Mouse (Mus musculus) liver, embryonic 15.5 days (tissue): Measurements from ENCODE around the gene Rel. TPM values are rescaled to one million over a fixed set of nuclear protein-coding genes. Genes with fewer than 3 reads are reported as not detected.

Experiments
- ATAC-seq: fragments of 200-750 bp; cut with Nextera tagmentation; 2 replicates; pipeline ENCODE4 v1.8.0; 2017; ENCODE audit warnings: moderate number of reproducible peaks, mild to moderate bottlenecking, moderate library complexity; ENCODE audit not compliant: insufficient read depth
- H3K27ac ChIP-seq: fragments of 300-500 bp; sonication (generic); replicated peaks from 2 replicates; pipeline ENCODE4 v1.5.1; 2015; ENCODE audit warnings: mild to moderate bottlenecking, inconsistent platforms
- H3K27me3 ChIP-seq: fragments of 300-500 bp; sonication (generic); 2 replicates; pipeline ENCODE4 v1.6.1; 2015; ENCODE audit warnings: mild to moderate bottlenecking, inconsistent platforms
- H3K36me3 ChIP-seq: fragments of 300-500 bp; sonication (generic); replicated peaks from 2 replicates; pipeline ENCODE4 v1.6.1; 2015; ENCODE audit warnings: moderate library complexity, mild to moderate bottlenecking, inconsistent platforms
- H3K4me1 ChIP-seq: fragments of 300-500 bp; sonication (generic); replicated peaks from 2 replicates; pipeline ENCODE4 v1.6.1; 2015; ENCODE audit warnings: inconsistent platforms
- H3K4me2 ChIP-seq: fragments of 300-500 bp; sonication (generic); 2 replicates; pipeline ENCODE4 v1.6.1; 2015; ENCODE audit warnings: moderate library complexity, mild to moderate bottlenecking, inconsistent platforms
- H3K4me3 ChIP-seq: fragments of 300-500 bp; sonication (generic); replicated peaks from 2 replicates; pipeline ENCODE4 v1.5.1; 2015; ENCODE audit warnings: mild to moderate bottlenecking, inconsistent platforms
- H3K9ac ChIP-seq: fragments of 300-500 bp; sonication (generic); 2 replicates; pipeline ENCODE4 v1.6.1; 2015; ENCODE audit warnings: moderate library complexity, mild to moderate bottlenecking, inconsistent platforms
- H3K9me3 ChIP-seq: fragments of 300-500 bp; sonication (generic); replicated peaks from 2 replicates; pipeline ENCODE4 v1.6.1; 2016; ENCODE audit warnings: inconsistent platforms
- WGBS: fragments of 180-500 bp; shearing (Covaris S2); methylation state at CpG from one replicate; pipeline ENCODE4 v1.1.7; 2015; ENCODE audit warnings: mixed read lengths; ENCODE audit not compliant: insufficient replicate concordance; 5-methylcytosine and 5-hydroxymethylcytosine counted together
- polyA plus RNA-seq: library from polyadenylated mRNA; unstranded; fragments of >200 nt; fragmentation: Nextera tagmentation; extraction: Ambion mirVana; gene quantifications from 2 replicates; pipeline ENCODE4 v1.2.1, GENCODE M21; 2015

The Rel gene
- polyA plus RNA-seq, 1 experiment from 2014 or later = 0.46 TPM

DNA sequence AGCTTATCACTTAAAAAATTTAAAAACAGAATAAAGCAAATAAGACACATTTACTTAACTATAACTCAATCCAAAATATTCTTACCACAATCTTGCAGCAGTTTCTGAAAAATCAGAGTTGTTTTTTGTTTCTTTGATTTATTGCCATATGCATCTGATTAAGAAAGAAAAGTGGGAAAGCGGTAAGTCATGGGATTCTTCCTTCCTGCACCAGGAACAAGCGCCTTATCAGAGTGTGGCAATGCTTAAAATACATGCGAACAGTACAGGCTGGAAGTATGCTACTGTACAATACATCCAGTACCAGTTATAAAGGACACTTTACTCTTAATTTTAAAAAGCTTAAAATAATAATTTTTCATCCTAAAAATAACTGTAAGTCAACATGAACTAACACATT lies 26.4 kb downstream of the Rel start:
- no peak for ATAC-seq
- H3K27me3 ChIP-seq = no peaks in the 10 kb centered on the region
- WGBS = 59% methylated on average over 3 of the region's 3 CpGs
- no peak overlapping the region for H3K4me2 ChIP-seq
- H3K9ac ChIP-seq = no peak overlapping the region
- H3K27ac ChIP-seq = no peak overlapping the region
- peaks cover 5% of the 10 kb centered on the region; the same call in 1 of the 2 replicates for H3K36me3 ChIP-seq
- H3K4me3 ChIP-seq = no peak overlapping the region
- no peaks in the 10 kb centered on the region for H3K4me1 ChIP-seq
- H3K9me3 ChIP-seq = no peaks in the 10 kb centered on the region

DNA sequence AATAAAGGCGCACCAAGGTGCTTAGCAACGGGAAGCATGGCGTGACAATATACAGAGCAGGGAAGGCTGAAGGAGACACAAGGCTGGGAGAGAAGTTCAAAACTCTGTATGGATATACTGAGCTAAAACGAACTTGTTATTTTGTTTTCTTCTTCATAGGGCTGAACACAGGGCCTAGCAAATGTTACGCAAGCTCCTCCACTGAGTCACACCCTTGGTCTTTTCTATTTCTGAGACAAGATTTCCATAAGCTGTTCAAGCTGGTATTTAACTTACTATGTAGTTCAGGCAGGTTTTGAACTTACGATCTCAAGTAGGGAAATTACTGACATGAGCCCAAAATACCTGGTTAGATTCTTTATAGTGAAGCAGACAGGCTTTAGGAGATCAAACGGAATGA lies 29.4 kb downstream of the Rel start:
- peaks cover 5% of the 10 kb centered on the region; the same call in 1 of the 2 replicates for H3K36me3 ChIP-seq
- no peaks in the 10 kb centered on the region for H3K27me3 ChIP-seq
- no peak overlapping the region for H3K27ac ChIP-seq
- H3K9ac ChIP-seq = no peak overlapping the region
- 75% methylated on average over 7 of the region's 7 CpGs for WGBS
- no peak for ATAC-seq
- H3K4me1 ChIP-seq = no peaks in the 10 kb centered on the region
- H3K4me3 ChIP-seq = no peak overlapping the region
- no peak overlapping the region for H3K4me2 ChIP-seq
- no peaks in the 10 kb centered on the region for H3K9me3 ChIP-seq

DNA sequence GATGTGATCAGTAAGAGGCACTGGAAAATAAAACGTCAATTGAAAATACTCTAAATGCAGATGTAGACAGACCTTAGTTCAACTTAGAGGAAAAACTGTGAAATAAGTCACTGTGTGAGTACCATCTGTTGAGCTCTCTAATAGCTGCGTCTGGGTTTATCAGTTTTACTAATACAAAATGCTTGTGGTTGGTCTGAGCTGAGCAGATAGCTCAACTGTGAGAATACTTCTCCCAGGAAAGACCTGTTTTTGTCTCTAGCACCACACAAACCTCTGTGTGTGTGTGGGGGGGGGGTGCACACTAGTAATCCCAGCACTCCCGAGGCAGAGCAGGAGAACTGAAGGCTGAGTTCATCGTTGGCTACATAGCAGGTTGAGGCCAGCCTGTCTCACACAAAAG lies 29.9 kb downstream of the Rel start:
- 28% methylated on average over 4 of the region's 4 CpGs for WGBS
- H3K9me3 ChIP-seq = no peaks in the 10 kb centered on the region
- no peaks in the 10 kb centered on the region for H3K27me3 ChIP-seq
- no peaks in the 10 kb centered on the region for H3K4me1 ChIP-seq
- ATAC-seq = 0 out of 2 replicates have a peak, but pooled peaks have one; percentile 18
- no peak overlapping the region for H3K4me3 ChIP-seq
- H3K36me3 ChIP-seq = peaks cover 5% of the 10 kb centered on the region; the same call in 1 of the 2 replicates
- H3K27ac ChIP-seq = no peak overlapping the region
- H3K9ac ChIP-seq = no peak overlapping the region
- no peak overlapping the region for H3K4me2 ChIP-seq

DNA sequence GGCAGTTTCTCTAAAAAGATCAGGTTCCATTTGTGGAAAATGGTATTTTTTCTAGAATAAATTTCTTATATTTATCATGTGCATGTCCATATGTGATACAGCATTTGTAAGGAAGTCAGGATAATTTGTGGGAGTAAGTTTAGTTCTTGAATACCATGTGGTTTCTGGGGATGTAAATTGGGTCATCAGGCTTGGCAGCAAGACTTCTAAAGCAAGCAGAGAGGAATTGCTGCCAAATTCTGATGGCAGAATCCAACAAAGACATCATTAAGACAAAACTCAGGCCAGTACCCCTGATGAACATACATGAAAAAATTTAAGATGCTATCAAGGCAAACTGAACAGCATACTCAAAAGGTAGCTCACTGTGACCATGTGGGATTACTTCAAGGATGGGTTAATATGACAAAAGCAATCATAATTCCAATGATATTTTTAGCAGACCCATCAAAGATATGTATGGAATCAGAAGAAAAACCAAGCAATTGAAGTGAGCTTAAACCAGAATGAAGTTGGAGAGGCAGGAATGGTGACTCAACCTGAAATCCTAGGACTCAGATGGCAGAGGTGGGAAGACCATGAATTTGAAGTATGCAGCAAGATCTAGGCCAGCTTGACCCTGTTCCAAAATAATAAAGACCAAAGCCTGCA lies 34.8 kb downstream of the Rel start:
- no peak overlapping the region for H3K4me2 ChIP-seq
- no peak for ATAC-seq

DNA sequence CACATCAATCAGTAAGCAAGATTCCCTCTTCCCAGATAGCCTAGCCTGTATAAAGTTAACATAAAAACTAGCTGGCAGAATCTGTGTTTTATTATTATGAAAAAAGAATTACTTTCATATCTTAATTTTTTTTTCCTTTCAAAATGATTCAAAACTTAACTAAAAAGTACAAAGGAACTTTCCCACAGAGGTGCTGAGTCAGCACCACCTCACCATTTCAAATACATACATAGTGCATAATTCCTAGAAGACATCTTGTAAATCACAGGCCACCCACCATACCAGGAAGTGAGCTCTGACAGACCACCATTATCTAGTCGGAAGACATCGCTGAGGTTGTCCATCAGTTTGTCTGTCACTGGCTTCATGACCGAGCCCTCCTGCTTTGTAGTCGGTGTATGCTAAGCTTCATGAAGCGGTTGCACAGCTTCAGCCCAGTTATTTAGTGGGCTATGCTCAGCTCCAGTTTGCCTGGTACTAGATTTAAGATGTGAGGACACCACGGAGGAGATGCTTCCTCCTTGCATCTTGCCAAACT lies 36.0 kb downstream of the Rel start:
- no peak overlapping the region for H3K4me3 ChIP-seq
- H3K4me2 ChIP-seq = no peak overlapping the region
- no peak overlapping the region for H3K27ac ChIP-seq
- WGBS = 71% methylated on average over 6 of the region's 6 CpGs
- H3K36me3 ChIP-seq = peaks cover 13% of the 10 kb centered on the region; the same call in 1 of the 2 replicates
- H3K9me3 ChIP-seq = no peaks in the 10 kb centered on the region
- no peaks in the 10 kb centered on the region for H3K4me1 ChIP-seq
- H3K27me3 ChIP-seq = no peaks in the 10 kb centered on the region
- no peak for ATAC-seq
- no peak overlapping the region for H3K9ac ChIP-seq

More for the DNA sequence above, 34.8 kb downstream of the Rel start:
- Histone ChIP-seq H3K9ac (no peak overlapping the region), H3K4me1 (no peaks in the 10 kb centered on the region), H3K27ac (no peak overlapping the region), H3K9me3 (no peaks in the 10 kb centered on the region), H3K27me3 (no peaks in the 10 kb centered on the region), H3K4me3 (no peak overlapping the region), H3K36me3 (peaks cover 10% of the 10 kb centered on the region; the same call in 1 of the 2 replicates)

DNA sequence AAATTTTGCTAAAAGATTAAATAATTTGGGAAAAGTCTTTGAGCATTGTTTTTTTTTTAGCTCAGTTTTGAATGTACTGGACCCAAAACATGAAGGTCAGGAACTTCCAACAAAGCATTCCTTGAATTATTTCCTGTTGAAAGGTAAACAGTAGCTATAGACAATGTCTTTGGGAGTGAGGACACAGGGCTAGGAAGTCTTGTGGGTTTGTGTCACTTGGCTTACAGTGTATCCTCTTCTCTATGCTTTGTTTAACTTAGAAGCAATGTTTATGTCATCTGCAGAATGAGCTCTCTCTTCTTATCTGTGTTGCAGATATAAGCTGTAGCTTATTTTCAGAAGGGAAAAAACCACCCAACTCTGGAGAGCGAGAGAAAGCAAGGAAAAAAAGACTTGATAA lies 37.9 kb downstream of the Rel start:
- Histone ChIP-seq H3K4me2 (no peak overlapping the region), H3K4me3 (no peak overlapping the region), H3K27ac (no peak overlapping the region), H3K36me3 (peaks cover 17% of the 10 kb centered on the region; the same call in 1 of the 2 replicates), H3K27me3 (no peaks in the 10 kb centered on the region), H3K9ac (no peak overlapping the region), H3K9me3 (no peaks in the 10 kb centered on the region), H3K4me1 (no peaks in the 10 kb centered on the region)
- ATAC-seq = no peak
- 46% methylated on average over 1 of the region's 1 CpGs for WGBS

DNA sequence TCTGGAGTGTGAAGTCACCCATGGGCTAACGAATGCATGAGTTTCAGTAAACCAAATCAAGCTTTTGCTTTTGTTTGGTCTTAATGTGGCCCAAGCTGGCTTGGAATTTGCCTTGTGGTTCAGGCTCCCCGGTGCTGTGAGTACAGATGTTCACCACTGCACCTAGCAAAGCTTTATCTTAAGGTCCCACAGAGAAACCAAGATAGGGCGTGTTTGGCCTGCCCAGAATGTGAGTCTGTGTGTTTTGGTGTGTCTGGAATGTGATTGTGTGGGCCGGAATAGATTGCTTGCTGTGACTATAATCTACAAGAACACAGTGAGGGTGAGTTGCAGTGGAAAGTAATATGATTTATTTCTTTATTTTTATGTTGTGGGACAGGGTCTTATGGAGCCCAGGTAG lies 40.6 kb downstream of the Rel start:
- Histone ChIP-seq H3K4me1 (no peaks in the 10 kb centered on the region), H3K4me3 (no peak overlapping the region), H3K36me3 (peaks cover 34% of the 10 kb centered on the region; the same call in 1 of the 2 replicates), H3K4me2 (no peak overlapping the region), H3K27ac (no peak overlapping the region), H3K9me3 (no peaks in the 10 kb centered on the region), H3K27me3 (no peaks in the 10 kb centered on the region), H3K9ac (no peak overlapping the region)
- 33% methylated on average over 4 of the region's 4 CpGs for WGBS
- no peak for ATAC-seq

DNA sequence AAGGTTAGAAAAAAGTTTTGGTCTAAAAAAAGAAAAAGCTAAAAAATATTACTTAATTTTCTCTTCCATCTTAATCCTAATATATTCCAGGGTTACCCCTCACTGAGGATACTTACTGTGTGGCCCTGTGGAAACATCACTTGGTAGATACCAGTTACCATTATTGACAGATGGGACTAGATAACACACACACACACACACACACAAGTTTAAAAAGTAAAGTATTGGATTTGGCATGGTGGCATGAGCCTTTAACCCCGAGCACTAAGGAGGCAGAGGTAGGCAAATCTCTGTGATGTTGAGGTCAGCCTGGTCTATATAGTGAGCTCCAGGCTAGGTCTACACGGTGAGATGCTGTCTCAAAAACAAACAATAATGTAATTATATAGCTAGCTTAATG lies 42.6 kb downstream of the Rel start:
- Histone ChIP-seq H3K36me3 (peaks cover 33% of the 10 kb centered on the region; the same call in 1 of the 2 replicates), H3K9ac (no peak overlapping the region), H3K4me2 (no peak overlapping the region), H3K27me3 (no peaks in the 10 kb centered on the region), H3K4me1 (no peaks in the 10 kb centered on the region), H3K4me3 (no peak overlapping the region), H3K27ac (no peak overlapping the region), H3K9me3 (no peaks in the 10 kb centered on the region)
- WGBS = 74% methylated on average over 2 of the region's 2 CpGs
- no peak for ATAC-seq

DNA sequence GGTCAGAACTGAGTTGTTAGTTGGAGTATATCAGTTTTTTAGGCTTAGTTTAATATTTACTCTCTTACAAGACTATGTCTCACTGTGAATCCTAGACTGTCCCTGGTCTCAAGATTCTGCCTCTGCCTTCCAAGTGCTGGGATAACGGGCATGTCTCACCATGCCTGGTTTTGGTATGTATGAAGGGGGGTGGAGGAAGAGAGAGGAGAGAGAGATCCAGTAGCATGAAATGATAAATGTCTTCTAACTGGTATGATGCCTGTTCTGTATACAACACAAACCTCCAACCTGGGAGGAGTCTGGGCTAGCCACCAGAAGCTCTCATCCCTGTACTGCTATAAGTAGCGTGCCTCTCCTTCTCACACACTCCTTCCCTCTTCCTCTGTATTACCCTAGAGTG lies 44.3 kb downstream of the Rel start:
- H3K9ac ChIP-seq = no peak overlapping the region
- H3K36me3 ChIP-seq = peaks cover 46% of the 10 kb centered on the region; the same call in 1 of the 2 replicates
- no peaks in the 10 kb centered on the region for H3K27me3 ChIP-seq
- ATAC-seq = no peak
- no peak overlapping the region for H3K4me3 ChIP-seq
- no peak overlapping the region for H3K27ac ChIP-seq
- H3K9me3 ChIP-seq = no peaks in the 10 kb centered on the region
- 78% methylated on average over 2 of the region's 2 CpGs for WGBS
- no peaks in the 10 kb centered on the region for H3K4me1 ChIP-seq
- H3K4me2 ChIP-seq = no peak overlapping the region

DNA sequence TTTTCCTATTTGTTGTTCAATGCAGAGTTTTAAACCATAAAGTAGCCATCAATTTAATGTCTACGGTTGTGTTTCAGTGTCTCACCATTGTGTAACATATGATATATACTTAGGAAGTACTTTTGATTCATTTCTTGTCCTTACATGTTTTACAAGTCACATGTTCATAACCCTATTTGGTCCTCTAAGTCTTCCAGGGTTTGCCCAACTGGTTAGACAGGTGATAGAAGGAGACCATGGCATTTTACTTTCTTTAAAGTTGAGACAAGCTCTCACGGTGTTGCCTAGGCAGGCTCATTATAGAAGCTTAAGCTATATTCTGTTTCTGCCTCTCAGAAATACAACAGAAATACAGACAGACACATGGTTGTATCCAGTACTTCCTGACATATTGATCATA lies 44.9 kb downstream of the Rel start:
- H3K4me1 ChIP-seq = no peaks in the 10 kb centered on the region
- no peaks in the 10 kb centered on the region for H3K27me3 ChIP-seq
- H3K36me3 ChIP-seq = peaks cover 46% of the 10 kb centered on the region; the same call in 1 of the 2 replicates
- no peak overlapping the region for H3K4me3 ChIP-seq
- no peak for ATAC-seq
- no peak overlapping the region for H3K9ac ChIP-seq
- 85% methylated on average over 2 of the region's 2 CpGs for WGBS
- no peak overlapping the region for H3K27ac ChIP-seq
- no peaks in the 10 kb centered on the region for H3K9me3 ChIP-seq
- no peak overlapping the region for H3K4me2 ChIP-seq

DNA sequence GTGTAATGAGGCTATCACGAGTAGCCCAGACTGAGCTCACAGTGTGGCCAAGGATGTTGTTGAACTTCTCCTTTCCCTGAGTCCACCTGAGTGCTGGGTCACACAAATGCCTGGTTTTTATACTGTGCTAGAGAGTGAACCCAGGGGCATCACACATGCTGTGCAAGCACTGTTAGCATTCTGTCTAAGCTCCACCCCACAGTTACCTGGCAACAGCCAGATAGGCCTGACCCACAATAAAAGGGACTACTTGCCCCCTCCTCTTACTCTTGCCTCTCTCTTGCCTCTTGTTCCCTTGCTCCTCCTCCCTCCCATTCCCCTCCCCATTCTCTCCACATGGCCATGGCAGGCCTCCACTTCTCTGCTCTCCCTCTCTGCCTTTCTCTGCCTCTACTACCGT lies 48.4 kb downstream of the Rel start:
- ATAC-seq = no peak
- Histone ChIP-seq H3K4me2 (no peak overlapping the region), H3K9ac (no peak overlapping the region), H3K4me1 (0 out of 2 replicates have a peak, but pooled peaks cover 4% of the 10 kb centered on the region), H3K36me3 (peaks cover 67% of the 10 kb centered on the region), H3K4me3 (no peak overlapping the region), H3K27me3 (no peaks in the 10 kb centered on the region), H3K9me3 (no peaks in the 10 kb centered on the region), H3K27ac (no peak overlapping the region)
- 48% methylated on average over 2 of the region's 2 CpGs for WGBS

DNA sequence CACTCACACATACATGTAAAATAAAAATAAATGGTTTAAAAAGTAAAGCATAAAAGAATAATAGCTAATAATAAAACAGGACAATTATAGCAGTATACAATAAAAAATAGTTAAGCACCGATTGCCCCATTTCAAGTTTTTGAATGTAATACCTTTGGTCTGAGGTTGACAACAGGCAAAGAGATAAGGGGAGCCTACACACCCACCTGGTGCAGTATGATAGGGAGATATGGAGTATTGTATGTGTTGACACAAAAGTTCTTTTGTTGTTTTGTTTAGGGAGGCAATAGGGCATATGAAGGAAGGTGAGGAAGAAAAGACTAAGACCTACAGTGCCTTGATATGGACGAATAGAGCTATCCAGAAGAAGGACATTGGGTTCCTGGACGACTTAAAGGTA lies 50.9 kb downstream of the Rel start:
- 0 out of 2 replicates have a peak, but pooled peaks cover 4% of the 10 kb centered on the region for H3K4me1 ChIP-seq
- WGBS = 53% methylated on average over 3 of the region's 3 CpGs
- H3K27ac ChIP-seq = no peak overlapping the region
- H3K27me3 ChIP-seq = no peaks in the 10 kb centered on the region
- no peaks in the 10 kb centered on the region for H3K9me3 ChIP-seq
- ATAC-seq = no peak
- no peak overlapping the region for H3K9ac ChIP-seq
- no peak overlapping the region for H3K4me2 ChIP-seq
- H3K4me3 ChIP-seq = no peak overlapping the region
- H3K36me3 ChIP-seq = peaks cover 60% of the 10 kb centered on the region
